Mouse (Mus musculus): ENCODE data around the gene Irgm1.

DNA sequence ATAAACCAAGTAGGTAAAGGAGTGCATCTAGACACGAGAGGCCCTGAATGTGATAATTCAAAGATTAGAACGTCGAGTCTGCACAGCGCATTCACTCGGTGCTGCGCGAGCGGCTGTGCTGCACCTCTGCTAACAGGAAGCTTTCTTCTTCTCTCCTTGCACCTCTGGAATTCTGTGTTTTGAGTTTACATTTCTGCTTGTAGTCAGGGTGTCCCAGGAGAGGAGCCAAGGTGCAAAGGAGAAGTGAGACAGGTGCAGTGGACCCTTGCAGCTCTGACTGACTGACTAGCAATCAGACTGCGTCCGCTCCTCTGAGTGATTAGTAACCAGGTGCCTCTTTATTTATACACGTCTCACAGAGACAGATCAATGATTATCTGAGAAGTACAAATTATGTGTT is 28.3 kb downstream of the Irgm1 start:
- TF ChIP-seq CTCF (IDR thresholded peaks at IDR 0.05; ENCODE audit: borderline replicate concordance, control insufficient read depth, extremely low read depth, insufficient read depth, low read length, poor library complexity) = no peak
- no peak for TF ChIP-seq POLR2A (IDR thresholded peaks at IDR 0.05; ENCODE audit: control insufficient read depth, extremely low read depth, insufficient read depth, low read length, poor library complexity)

Data from thymus, adult 2 months (tissue).